Mouse (Mus musculus): Measurements from ENCODE around the gene Jag2. TPM values are rescaled to one million over a fixed set of nuclear protein-coding genes. Genes with fewer than 3 reads are reported as not detected.

Gene Jag2
- 11.8 and 14.3 TPM in 2 replicates for polyA plus RNA-seq (2012; rRNA removed)

DNA sequence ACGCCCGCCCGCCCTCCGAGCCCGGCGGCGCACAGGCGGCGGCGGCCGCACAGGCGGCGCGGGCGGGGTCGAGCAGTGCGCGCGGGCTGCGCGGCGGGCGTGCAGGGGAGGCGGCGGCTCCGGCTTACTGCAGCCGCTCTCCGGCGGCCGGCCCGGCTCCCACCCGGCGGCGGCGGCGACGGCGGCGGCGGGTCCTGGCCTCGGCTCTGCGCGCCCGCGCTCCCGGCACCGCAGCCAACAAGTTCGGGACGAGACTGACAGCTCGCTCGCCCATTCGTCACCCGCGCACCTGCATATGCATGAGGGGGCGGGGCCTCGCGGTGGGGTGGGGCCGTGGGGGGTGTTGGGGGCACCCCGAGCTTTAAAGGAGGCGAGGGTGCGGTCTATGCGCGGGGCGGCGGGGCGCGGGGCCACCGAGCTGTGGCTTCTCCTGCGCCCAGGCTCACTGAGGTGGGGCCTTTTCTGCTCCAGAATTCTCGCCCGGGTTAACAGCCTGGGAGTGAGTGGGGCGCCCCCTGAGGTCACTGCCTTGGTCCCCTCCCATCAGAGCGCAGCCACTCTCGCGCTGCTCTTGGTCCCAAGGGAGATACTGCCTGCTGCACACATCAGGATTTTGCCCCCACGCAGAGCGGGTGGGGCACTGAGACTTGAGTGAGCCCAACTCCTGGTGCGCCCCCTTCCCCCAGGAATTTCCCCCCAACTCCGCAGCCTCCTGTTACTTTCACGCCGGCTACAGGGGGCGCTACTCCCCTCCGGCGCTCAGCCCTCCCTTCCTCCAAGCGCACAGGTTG is at the start of gene Jag2:
Gene Jag2 (minus strand): TSS at position 215 of the 791 bp plus-strand sequence.

GRCm38 (mm10) chr12:112976371-112977073 is 46.9 kb upstream of the Jag2 start, which contains the start of gene Btbd6:
TSS of gene Btbd6 (plus strand) at chr12:112976482.

GRCm38 (mm10) chr12:112941776-112942713 is 12.5 kb upstream of the Jag2 start, which contains the start of gene Nudt14:
TSS of gene Nudt14 (minus strand) at chr12:112942124.

DNA sequence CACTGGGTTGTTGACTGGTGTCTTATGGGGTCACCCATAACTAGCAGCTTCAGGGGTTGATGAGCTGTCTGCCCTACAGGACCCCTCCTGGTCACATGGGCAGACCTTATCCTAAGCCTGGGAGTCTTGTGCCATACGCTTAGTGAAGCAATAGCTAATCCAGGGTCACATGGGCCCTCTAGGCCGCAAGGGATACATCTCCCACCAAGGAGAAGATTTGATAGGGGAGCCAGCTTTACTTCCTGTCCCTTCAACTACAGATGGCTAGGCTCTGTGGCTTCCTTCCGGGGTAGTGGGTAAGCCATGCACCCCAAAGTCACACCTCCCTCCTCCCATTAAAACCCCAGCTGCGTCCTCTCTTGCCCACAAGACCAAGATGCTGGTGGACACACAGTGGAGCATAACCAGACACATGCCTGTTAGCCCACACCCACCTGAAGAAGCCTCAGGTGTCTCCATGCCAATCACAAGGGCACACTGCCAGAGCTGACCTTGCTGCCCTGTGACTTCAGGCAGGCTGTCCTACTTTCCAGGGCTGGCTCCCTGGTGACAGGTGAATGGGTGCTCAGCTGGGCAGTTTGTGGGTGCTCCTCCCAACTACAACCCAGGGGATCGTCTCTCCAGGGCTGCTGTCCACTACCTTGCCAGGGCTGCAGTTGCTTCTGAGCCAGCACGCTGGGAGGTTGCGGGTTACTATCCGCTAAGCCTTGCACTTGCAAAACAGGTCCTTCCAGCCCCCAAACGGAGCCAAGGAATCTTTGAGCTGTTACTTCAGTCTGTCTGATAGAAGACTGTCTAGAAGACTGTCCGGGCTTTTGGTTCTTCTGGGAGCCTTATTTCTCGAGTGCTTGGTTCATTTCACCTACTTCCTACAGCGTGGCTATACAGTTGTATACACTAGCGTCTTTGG is 61.1 kb downstream of the Jag2 start, which contains the start of gene Gpr132:
Gene Gpr132 (minus strand): TSS at position 51 of the 910 bp plus-strand sequence.

Other genes with a start within 250 kb of the Jag2 start
- 133 and 150 TPM in 2 replicates for gene Cep170b, start 209.3 kb downstream of the Jag2 start, polyA plus RNA-seq (2012; rRNA removed)
- gene Pld4, start 169.1 kb downstream of the Jag2 start, polyA plus RNA-seq (2012; rRNA removed), result 25.8 and 31.1 TPM in 2 replicates
- gene Ahnak2, start 127.1 kb downstream of the Jag2 start, polyA plus RNA-seq (2012; rRNA removed), result 15.6 and 16.6 TPM in 2 replicates
- 4.2 and 4.8 TPM in 2 replicates for gene Clba1, start 120.8 kb downstream of the Jag2 start, polyA plus RNA-seq (2012; rRNA removed)
- gene Cdca4, start 100.4 kb downstream of the Jag2 start, polyA plus RNA-seq (2012; rRNA removed), result 20.8 and 21.0 TPM in 2 replicates
- gene Gpr132, start 61.5 kb downstream of the Jag2 start, polyA plus RNA-seq (2012; rRNA removed), result 3.7 and 4.6 TPM in 2 replicates
- 62.1 and 75.8 TPM in 2 replicates for gene Nudt14, start 12.3 kb upstream of the Jag2 start, polyA plus RNA-seq (2012; rRNA removed)
- 106 and 114 TPM in 2 replicates for gene Btbd6, start 46.7 kb upstream of the Jag2 start, polyA plus RNA-seq (2012; rRNA removed)
- gene Brf1, start 70.9 kb upstream of the Jag2 start, polyA plus RNA-seq (2012; rRNA removed), result 109 and 158 TPM in 2 replicates
- gene Pacs2, start 84.7 kb upstream of the Jag2 start, polyA plus RNA-seq (2012; rRNA removed), result 39.5 and 41.1 TPM in 2 replicates
- gene Tex22, start 144.7 kb upstream of the Jag2 start, polyA plus RNA-seq (2012; rRNA removed), result 0.16 and 0.33 TPM in 2 replicates
- 50.8 and 74.8 TPM in 2 replicates for gene Mta1, start 168.5 kb upstream of the Jag2 start, polyA plus RNA-seq (2012; rRNA removed)
- 194 and 207 TPM in 2 replicates for gene Crip2, start 210.5 kb upstream of the Jag2 start, polyA plus RNA-seq (2012; rRNA removed)
- gene Crip1, start 216.5 kb upstream of the Jag2 start, polyA plus RNA-seq (2012; rRNA removed), result 2,942 and 3,172 TPM in 2 replicates
- 21.6 and 32.9 TPM in 2 replicates for gene Tedc1, start 226.6 kb upstream of the Jag2 start, polyA plus RNA-seq (2012; rRNA removed)